Mouse (Mus musculus): ENCODE results near the gene Ube2t.

DNA sequence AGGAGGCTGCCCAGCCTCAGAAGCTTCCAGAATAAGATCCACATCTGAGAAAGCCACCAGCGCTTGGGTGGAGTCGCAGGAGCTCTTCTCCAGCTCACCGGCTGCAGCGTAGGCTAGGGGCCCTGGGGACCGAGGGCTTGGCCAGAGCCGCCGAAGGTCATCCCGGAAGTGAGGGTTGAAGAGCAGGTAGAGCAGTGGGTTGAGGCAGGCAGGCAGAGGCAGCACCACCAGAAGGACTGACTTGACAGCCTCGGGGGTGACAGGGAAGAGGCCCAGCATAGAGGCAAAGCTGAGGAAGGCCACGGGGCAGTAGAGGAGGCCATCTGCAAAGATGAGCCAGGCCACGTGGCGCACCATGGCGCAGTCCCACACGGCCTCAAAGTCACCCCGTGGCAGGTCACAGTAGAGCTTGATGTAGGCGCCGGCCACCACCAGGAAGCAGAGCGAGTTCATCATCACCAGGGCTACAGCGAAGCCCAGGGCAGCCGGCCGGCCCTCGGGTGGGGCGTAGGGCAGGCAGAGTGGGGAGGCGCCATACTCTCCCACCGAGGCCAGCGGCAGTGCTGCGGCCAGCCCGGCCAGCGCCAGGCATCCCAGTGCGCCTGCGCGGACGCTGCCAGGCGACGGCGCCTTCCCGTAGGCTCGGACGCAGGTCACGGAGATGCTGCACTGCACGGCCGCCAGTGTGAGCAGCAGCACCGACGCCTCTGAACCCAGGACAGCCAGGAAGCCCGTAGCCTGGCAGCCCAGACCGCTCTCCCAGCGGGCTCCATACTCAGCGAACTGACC, 25.0 kb downstream of the Ube2t start:
- TF ChIP-seq CTCF (IDR thresholded peaks at IDR 0.05; ENCODE audit: low read depth, low read length) (no peak), TAL1 (conservative IDR thresholded peaks at IDR 0.05; ENCODE audit: low read depth, low read length) (no peak), GATA1 (IDR thresholded peaks at IDR 0.05; ENCODE audit: borderline replicate concordance, low read length) (no peak)
